Mouse (Mus musculus) thymus, postnatal 14 days (tissue): ENCODE data around the gene Ubr7.

Experiments used
- DNase-seq: peaks from one replicate; pipeline ENCODE4 v3.0.0; 2021

Gene Ubr7

DNA sequence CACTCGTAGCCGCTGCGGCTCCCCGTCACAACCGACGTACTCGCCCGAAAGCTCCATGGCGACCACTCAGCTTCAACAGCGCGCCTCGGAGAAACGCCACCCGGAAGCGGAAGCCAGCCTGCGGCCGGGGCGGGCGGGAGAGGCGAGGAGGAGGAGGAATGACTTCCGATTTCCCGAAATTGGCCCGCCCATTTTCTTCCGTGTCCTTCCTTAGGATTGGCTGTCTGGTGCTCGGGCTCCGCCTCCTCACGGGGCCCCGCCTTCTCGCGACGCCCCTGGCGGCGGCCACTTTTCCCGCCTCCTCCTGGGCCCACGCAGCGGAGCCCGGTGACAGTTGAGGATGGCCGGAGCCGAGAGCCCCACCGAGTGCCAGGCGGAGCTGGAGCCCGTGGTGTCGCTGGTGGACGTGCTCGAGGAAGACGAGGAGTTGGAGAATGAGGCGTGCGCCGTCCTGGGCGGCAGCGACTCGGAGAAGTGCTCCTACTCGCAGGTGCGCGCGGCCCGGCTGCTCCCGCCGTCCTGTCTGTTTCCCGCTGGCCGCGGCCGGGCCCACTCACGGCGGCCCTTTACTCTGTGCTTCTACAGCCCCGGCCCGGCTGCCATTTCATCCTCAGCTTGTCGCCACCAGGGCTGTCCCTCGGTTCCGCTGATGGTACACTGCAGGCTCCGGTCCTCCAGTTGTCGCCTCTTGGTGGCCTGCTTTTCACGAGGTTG lies at the start of gene Ubr7, which contains the start of the genes Gm28051 and Gon7:
Gene Ubr7, plus strand, starts transcription at position 279 of the 714 bp plus-strand sequence.
Gene Gm28051, minus strand, starts transcription at position 77 of the 714 bp plus-strand sequence.
Gene Gon7, minus strand, starts transcription at position 115 of the 714 bp plus-strand sequence.
- peak; percentile 97 for DNase-seq

DNA sequence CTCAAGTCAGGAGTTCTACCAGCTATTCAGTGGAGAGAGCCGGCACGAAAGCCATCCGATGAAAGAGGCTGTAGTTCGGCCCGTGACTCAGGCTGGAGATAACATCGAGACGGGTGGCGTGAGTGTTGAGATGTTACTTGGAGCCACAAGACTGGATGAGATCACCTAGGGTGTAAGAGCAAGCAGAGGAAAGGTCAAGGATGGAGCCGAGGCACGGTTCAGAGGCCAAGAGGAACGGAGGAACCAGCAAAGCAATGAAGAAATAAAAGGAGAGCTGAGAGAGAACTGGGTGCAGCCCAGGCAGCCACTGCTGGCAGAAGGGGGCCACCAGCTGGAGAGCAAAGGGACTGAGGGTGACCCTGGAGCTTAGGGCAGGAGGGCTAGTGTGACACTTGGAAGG lies 49.5 kb upstream of the Ubr7 start:
- no peak for DNase-seq

DNA sequence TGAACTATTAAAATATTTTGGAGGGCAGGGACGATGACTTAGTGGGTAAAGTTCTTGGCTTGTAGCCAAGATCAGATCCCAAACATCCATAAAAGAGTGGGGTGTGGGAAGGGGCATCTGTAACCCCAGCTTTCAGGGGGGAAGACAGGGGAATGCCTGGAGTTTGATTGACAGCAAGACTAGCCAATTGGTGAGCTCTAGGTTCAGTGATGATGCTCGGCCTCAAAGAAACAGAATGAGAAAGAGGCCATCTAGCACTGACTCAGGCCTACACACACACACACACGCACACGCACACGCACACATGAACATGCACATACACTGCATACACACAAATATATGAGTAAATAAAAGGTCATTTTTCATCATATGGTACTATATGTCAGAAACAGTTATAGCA lies 47.9 kb upstream of the Ubr7 start:
- no peak for DNase-seq

DNA sequence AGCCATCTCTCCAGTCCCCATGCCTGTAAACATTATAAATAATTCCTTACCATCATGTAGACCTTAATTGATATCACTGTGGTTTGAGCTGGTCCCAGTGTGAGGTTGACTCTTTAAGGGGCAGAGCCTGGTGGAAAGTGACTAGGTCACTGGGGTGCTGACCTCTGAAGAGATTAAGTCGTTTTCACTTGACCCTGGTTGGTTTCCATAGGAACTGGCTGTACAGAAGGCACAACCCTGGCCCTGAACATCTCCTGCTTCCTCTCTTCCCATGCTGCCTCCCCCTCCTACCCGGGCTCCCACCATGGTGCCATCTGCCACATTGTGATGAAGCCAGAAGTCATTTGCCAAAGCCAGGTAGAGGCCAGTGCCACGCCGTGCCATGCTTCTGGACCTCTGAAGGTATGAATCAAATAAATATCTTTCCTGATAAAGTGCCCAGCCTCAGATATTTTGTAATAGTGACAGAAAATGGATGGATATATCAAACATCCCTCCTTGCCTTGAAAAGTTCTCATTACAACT lies 46.9 kb upstream of the Ubr7 start:
- no peak for DNase-seq

DNA sequence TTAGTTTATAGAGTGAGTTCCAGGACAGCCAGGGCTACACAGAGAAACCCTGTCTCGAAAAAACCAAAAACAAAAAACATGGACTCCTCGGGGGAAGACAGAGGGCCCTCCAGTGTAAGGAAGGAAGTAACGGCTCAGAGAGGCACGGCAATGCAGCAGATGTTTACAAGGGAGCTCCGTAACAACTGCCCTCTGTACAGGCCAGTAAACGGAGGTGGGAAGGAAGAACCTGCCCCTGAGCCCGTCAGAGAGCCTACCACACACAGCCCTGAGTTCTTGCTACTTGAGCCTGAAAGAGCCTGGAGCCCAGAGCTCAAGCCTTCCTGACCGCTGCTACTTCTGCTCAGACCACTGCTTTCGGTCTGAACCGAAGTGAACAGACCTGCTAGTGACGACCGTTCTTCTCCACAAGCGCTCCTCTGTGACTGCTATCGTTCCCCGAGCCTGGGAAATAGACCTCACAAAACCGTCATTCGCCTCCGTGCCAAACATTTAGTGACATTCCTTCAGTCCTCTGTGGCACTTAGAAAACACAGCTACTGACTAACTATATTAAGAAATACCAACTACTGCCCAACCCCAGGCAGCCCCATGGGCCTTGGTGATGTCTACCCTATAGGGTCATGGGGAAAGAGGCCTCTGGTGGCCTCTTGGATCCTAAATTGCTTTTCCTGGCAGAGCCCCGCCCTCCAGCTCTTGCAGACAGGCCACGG lies 44.5 kb upstream of the Ubr7 start:
- DNase-seq, result no peak

DNA sequence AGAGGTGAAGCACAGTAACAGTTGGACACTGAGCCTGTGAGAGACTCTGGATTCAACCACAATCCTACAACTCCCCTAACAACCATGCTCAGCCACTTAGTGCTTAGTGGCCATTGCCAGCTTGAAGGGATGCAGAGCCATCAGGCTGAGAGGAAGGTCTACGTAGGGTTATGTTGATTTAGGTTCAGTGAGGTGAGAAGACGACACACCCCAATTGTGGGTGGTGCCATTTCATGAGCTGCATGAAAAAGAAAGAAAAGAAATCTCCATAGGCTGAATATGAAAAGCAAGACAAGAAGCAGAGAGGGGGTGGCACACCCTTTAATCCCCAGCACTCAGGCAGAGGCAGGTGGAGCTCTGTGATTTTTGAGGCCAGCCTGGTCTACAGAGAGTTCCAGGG lies 43.7 kb upstream of the Ubr7 start:
- DNase-seq, result no peak

DNA sequence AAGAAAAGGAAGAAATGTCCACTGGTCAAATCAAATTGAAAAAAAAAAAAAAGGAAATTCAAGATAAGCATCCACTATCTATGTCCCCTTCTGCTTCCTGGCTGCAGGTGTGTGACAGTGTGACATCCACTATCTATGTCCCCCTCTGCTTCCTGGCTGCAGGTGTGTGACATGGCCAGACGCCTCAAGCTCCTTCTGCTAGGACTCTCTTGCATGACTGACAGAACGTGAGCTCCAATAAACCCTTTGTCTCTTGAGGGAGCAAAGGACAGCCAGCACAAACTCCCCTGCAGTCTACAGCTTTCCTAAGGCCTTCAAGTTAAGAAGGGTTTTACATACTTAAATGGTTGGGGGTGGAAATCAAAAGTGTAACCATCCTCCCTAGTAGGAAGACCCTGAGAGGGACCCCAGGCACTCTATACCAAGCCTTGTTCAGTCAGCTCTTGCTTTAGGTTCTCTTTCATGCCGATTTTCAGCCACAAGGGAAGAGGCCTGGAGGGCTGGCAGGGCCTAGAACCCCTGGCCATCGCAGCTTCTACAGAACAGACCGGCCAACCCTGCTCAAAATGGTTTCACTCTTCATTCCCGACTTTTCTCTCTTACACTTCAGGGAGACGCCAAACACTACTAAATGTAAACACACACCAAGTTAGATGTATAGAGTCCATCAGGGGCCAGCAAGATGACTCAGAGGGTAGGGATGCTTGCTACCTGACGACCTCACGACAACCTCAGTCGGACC lies 42.9 kb upstream of the Ubr7 start:
- DNase-seq, result no peak

DNA sequence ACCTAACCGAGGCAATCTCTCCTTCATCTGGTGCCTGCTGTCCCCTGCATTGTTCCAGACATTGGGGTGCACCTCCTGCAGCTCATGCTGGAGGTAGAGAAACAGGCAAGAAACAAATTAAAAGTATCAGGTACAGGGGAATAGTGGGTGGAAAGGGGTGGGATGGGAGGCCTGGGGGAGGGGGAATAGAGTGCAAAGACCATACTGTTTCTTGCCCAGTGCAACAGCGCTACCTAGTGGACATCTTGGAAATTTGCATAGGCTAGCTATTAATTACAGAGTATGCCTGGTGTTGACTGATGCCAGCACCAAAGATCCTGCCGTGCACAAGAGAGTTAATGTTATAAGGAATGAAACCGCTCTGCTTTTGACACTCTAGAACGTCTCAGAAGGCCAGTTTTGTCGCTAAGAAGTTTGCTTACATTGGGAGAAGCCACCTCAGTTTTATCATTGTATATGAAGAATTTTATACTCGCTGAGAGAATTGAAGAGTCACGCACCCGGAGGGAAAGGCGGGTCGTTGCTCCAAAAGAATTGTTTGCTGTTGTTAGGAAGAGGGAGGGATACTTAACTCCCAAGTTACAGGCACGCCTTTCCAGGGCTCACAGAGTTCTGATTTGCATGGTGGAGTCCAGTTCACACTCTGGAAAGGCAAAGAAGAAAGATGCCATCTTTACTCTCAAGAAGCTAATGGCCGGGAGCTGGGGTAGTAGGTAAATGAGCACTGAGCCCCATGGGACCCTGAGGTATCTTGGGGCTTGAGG lies 38.0 kb upstream of the Ubr7 start:
- peak; percentile 58 for DNase-seq

DNA sequence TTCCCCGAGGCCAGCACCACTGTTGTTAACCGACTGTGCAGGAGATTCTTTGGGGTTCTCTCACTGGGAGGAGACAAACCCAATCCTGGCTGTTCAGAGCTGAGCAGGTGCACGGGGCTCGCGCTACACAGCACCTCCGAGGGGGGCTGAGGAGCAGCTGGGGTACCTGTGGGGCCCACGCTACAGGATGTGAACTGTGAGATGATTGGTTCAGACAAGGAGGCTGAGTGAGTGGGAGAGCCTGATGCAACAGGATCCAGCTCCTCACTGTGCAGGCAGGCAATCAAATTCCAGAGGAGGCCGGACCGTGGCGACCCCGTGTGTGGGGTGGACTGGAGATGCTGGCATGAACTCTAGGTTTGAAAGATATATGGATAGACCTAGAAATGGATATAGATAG lies 35.3 kb upstream of the Ubr7 start:
- peak; percentile 81 for DNase-seq

DNA sequence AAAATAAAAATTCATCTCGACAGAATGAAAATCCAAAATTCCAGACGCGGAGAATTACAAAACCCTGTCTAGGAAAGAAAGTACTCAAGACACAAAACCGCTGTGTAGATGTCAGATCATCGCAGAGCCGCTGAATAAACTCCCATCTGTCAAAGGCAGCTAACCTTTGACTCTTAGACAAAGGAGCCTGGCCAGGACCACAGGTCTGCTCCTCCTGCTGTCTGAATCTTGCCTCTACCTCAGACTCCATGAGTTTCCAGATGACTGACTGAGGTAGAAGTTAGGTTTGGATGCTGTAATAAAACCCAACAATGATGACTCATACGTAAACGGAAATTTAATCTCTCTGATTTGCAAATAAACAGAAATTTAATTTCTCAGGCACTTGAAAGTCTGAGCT lies 34.8 kb upstream of the Ubr7 start:
- DNase-seq, result no peak

DNA sequence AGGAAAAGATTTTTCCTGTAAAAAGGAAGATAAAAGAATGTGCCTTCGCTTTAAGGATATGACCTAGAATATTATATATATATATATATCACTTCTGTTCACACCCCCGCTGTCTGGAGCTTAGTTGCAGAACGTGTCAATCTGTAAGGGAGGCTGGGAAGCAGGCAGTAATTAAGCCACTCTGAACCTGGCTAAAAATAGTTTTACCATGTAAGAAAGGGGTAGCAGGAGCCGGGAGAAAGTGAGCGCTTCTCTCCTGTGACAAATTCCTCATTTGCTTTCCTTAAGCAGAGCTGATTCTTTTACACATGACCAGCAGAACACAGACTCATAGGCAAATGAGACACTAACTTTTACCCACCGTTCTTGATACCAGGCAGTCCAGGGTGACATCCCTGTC lies 33.9 kb upstream of the Ubr7 start:
- no peak for DNase-seq

DNA sequence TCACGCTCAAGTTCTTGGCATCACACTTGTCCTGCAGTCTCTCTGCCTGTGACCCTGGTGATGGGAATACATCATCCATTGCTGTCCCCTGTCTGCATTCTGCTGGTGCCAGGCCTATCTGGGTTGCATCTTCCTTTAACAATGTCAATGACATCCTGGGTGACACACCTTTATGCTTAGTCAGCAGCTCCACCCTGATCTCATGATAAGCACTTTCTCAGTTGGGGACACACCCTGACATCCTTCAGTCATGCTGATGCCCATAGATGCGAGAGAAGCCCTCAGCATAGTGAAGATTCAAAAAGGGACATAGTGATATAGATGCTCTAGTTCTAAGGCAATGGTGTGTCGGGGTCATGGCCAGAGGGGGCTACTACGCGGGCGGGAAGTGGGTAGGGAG lies 32.6 kb upstream of the Ubr7 start:
- DNase-seq, result no peak

DNA sequence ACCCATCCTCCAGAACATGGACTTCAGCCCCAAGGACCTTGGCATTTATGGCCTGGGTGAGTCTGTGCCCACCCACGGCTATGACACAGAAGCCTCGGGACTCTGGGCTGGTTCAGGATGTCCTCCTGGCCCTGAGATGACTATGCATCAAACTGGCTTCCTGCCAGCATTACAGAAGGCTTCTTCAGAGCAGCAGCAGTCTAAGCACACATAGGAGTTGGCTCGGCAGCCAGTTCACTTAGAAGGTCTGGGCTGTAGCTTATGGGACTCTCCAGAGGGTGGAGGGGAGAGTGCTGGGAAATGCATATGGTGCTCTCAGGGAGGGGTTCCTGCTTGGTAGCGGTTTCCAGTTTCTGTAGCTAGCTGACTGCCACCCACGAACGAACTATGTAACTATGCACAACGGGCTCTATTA lies 32.0 kb upstream of the Ubr7 start:
- DNase-seq, result no peak

DNA sequence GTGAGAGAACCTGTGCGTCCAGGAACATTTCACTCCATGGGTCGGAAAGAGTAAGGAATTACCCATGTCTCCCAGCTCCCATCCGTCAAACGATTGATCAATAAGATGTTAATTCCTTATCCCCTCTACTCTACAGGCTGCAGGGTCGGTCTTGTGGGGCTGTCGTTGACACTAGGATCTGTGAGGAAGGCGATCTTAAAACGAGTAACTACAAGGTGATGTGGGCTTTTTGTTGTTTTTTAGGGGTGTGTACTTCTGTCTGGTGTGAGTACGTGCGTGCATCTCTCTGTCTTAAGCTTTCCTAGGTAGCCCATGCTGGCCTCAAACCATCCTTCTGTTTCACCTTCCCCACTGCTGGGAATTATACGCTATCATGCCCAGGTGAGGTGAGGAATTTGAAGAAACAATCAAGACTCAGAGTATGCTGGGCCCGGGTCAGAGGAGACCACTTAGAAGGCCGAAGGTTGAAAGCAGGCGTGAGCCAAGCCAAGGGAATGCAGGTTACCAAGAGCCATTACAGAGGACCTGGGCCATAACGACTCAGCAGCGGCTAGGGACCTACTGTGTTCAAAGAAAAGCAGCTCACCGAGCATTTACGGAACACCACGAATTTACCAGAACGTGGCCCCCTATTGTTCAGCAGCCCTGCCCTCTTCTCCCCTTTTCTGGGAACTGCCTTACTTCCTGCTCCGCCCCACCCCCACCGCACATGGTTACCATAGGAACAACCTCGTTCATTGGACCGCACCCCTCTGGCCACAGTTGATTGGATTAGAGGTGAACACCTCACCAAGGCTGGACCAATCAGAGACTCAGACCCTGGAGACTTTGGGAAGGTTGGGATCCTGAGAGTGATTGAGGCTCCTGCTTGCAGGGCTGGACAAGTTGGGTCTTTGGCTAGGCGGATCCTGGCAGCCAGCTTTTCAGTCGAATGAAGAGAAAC lies 27.6 kb upstream of the Ubr7 start:
- DNase-seq, result peak; percentile 76

DNA sequence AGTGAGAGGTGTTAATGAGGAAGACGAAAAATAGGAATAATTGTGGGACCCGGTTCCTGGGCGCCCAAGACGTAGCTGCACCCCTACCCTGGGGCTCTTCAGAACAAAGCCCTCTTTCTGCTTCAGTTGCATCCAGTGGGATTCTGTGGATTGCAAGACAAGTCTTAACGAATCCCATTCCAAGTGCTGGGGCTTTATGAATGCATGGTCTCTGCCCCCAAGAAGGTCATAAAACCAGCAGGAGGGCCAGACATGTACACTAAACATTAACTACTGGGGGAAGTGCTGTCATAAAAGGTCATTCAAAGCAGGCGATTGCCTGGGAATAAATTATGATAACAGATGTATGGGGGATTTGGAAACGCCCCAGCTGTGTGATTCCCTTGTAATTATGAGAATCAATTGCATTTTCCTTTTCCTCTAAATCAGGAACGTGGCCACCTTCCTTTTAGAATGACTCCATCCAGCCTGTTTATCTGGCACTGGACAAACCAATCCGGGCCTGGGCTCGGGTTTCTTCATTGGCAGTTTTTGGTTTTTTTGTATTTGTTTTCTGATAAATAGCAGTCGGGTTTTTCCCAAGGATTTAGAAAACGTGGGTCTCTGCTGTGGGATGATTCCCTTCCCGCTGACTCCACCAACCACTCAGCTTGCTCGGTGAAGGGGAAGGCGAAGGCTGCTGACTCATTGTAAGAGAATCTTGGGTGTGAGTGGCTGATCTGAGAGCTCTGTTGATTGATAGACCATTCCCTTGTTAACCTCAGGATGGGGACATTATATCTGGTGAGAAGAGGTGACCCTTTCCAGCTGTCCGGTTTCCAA lies 26.8 kb upstream of the Ubr7 start:
- DNase-seq, result no peak

DNA sequence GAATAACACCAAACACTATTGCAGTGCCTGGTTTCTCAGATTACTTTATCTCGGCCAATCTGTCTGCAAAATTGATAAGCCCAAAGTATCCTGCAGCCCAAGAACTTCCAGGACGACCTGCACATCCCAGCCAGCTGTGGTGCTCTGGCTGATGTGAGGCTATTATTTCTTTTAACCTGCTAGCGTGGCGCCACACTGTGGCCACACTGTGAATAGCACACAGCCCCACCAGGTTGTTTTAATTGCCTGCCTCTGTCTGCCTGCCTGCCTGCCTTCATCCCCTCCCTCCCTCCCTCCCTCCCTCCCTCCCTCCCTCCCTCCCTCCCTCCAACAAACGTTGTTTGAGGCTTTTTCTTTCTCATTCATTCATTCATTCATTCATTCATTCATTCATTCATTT lies 24.4 kb upstream of the Ubr7 start:
- DNase-seq, result peak; percentile 74

DNA sequence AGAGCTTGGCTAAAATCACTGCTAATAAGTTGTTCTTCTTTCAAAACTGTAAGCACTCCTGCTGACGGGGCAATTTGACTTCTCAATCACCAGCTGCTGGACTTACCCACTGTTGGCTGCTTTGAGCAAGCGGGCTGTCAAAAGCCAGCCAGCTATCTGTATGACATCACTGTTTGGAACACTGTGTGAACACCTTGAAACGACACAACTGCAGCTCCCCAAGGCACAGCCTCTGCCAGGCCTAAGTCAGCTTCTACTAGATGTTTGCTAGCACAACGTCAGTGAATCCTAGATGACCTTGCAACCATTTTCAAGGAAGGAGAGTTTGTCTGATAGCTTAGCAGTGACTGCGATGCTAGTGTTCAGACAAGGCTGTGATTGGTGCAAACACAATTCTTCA lies 18.7 kb upstream of the Ubr7 start:
- no peak for DNase-seq

DNA sequence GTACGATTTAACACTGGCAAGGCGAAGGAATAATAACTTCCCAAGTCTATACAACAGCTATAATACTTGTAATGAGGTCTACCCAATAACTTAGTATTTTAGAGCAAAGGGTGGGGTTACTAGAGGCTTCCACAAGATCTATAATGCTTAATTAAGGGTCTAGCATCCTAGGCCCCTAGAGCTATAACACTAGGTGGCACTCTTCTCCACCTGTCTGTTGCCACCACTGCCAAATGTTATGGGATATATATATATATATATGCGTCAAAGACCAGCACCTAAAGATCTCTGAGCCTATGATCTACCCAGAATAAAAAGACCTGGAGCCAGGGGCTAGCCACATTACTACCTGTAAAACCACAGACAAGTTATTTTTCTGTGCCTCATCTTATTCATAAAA lies 17.5 kb upstream of the Ubr7 start:
- peak; percentile 65 for DNase-seq

DNA sequence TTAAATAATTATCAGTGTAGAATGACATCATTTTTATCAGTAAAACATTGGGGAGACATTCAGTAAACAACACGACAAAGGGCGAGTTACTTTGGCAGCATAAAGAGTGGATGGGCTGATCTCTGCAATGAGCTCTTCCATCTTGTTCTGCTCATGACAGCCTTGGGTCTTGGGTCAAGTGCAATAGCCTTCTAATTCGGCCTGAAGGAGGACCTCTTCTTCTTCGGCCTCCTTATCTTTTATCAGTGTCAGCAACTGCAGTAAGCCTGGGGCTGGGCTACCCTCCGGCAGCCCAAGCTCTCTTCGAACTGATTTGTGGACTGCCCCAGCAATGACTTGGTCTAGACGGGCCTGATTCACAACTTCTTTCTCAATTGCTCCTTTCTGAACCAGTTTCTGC lies 15.7 kb upstream of the Ubr7 start:
- DNase-seq, result no peak

DNA sequence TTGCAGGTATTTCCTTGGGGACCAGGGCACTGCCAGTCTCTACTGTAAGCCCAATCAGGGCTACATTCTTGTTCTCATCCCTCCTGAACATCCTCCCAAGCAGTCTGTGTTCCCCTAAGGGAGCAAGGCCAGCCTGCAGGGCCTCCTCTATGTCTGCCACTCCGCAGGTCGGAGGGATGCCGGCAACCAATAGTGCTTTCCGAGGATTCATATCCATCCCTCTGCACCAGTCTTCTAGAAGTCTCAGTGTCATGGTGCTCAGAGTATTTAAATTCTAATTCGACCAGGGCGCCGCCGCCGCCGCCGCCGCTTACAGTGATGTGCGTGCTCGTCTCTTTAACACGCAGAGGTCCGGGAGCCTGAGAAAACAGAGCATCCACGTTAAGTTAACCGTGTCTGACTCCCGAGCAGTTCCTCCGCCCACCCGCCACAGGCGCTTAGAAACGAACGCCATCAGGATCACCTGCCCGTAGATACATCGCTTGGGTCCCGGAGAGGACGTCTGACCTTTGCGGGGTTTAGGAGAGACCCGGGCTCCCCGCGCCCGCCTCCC lies 14.7 kb upstream of the Ubr7 start:
- no peak for DNase-seq
